Mouse (Mus musculus) layer of hippocampus, adult 11-12 months (tissue): ENCODE data around the gene Paqr3.

Experiments used
- DNase-seq: peaks from one replicate; pipeline ENCODE4 v3.0.0; 2022; ENCODE audit warnings: low spot score

The Paqr3 gene

DNA sequence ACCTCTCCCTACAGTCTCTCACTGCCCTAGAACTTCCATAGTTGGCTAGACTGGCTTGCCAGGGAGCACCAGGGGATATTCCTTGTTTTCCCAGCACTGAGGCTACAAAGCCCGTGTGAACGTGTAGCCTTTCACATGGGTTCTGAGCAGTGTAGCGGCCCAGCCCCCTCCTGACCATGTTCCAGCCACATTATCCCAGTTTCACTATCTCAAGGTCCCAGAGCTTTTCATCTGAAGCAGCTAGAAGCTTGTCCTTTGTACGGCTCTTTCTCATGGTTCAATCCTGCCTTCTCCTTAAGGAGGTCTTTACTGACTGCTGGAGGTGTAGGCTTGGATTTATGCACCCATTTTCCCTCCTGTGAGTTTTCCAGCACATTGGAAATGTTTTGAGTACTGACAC lies 26.9 kb downstream of the Paqr3 start:
- no peak for DNase-seq

DNA sequence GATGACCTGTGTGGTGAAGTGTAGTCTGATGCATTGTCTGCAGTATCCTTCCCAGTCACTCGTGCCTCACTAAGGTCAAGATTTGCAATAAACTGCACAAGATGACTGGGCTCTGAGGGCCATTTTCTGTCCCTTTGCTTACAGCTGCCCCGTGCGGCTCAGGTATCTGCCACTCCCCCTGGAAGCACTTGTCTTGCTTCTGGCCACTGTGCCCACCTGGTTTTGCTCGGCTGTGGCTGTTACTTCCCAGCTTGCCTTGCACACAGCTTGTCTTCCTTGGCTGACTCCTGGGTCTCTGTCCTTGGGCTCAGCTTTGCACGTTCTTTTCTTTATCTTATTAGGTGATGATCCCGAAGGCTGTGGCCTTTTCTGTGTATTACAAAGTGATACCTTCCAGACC lies 27.7 kb downstream of the Paqr3 start:
- no peak for DNase-seq

DNA sequence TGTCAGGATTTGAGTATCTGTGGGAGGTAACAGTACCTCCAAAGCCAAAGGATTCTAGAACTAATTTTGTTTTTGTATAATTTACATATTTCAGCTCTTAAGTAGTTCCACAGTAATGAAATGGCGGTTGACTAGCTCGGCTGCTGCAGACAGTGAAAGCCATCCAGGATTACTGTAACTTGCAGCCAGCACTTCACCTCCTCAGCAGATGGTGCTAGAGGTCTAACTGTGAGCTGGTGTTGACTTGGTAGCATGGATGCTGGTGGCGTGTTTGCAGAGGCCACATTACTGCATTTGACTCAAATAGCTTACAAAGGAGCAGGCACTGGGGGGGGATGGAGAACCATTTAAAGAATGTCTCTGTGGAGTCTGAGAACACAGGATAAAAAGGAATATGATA lies 29.9 kb downstream of the Paqr3 start:
- peak; percentile 49 for DNase-seq

DNA sequence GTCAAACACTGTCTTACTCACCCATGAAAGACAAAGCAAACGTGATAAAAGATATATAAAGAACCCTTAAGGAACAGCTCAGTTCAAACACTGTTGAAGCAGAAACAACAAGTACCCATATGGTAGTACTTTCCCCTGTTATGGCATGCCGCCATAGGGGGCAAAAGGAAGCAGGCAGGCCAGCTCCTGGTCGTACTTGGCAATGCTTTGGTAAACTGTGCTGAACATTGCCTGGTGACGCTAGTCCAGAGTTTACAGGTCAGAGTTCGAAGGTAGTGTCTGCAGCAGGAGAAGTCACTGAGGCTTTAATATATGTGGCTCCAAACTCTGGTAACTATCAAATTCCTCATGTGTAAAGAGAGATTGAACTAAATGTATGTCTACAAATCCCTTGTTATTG lies 32.8 kb downstream of the Paqr3 start:
- no peak for DNase-seq

DNA sequence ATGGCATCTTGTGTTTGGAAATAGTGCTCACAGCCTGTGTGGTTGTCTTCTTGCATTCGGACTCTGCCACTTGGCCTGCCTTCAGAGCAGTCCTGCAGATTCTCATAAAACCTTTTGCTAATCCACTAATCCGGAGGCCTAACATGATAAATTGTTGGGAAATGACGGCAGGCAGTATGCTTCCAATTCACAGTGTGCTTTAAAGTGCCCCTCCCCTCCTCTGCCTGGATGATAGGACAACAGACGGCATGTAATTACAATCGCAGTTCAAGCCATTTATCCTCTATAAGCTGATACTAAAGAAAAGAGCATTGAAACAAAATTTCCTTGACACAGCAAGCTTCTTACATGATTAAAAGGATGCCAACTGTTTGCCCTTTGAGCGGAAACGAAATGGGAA lies 33.7 kb downstream of the Paqr3 start:
- DNase-seq = no peak

DNA sequence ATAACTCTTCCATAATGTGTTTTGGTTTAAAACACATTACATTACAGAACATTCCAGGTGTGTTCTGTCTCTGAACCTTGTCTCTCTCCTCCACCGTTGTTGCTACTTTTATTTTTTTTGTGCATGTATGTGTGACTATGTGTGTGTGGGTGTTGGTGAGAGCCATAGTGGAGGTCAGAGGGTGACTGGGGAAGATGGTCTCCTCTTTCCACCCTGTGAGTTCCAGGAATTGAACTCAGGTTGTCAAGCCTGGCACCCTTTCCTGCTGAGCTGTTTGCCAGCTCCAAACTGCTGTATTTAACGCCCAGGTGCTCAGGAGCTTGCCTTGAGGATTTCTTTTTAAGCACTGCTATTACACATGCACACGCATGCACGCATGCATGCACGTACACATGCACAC lies 35.2 kb downstream of the Paqr3 start:
- DNase-seq = no peak

DNA sequence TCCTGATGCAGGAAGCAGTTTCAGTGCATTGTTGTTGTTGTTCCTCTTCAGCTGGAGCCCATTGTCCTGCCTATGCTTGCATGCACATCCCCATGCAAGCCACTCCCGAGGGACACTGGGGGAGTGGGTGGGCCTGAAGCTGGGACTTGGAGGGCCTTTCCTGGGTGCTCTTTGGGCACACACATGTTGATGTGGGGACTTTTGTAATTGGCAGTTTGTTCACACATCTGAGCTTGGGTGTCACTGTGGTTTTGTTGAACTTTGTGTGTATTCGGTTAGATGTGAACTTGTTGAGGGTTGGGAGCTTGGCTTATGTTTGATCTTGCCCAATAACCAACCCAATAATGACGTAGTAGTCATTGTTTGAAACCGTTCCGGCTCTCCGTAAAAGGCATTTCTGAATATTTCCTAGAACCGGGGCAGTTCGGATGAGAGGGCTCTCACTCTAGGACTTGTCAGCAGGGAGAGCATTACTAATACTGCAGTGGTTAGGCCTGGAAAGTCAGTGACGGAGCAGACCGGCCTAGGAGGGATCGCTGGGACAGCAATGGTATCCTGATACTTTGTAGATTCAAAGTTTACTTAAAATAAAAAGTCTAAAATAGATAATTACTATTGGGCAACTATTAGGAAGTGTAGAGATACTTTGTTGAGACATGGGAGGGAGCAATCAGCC lies 35.8 kb downstream of the Paqr3 start:
- no peak for DNase-seq

DNA sequence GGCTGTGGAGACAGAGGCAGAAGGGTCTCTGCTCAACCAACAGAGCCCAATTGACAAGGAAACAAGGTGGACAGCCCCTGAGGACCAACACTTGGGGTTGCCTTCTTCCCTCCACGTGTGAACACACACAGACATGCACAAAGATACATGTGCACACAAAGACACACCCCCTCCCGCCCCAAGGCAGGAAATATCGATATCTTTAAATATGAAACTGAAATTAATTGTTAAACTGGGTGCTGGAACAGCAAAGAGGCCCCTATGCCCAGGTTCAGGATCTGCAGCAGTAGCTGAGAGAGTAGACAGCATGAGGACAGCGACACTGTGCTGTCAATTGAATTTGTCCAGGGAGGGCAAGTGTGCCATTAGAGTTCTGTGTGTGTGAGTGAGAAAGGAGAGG lies 45.6 kb downstream of the Paqr3 start:
- DNase-seq = no peak

DNA sequence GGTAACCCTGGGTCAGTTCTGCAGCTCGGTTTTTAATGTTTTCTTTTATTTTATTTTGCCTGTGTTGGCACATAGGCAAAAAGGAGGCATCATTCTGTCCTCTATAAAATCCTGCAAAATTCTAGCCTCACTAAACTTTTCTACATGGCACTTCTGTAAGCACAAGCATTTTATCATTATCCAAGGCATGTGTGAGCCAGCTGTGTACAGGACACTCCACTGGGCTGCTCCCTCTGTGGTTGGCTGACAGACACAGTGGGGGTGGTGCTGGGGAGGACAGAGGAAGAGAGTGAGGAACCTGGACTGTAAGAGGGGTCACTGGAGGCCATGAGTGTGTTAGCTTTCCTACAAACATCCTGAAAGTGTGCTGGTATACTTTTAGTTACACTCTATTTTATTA lies 49.4 kb downstream of the Paqr3 start:
- DNase-seq = no peak

DNA sequence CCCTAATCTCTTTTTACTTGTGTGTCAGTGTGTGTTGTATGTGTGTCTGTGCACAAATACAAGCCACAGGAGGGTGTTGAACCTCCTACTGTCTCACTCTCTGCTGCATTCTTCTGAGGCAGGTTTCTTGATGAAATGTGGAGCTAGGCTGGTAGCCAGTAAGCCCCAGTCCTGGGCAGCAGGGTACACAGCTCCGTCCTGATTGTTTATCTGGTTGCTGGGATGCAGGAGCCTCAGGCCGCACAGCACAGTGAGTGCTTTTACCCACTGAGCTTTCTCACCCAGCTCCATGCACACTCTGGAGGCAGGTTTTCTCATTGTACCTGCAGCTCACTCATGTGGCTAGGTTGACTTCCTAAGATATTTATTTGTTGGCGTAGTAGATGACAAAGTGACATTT lies 50.5 kb downstream of the Paqr3 start:
- DNase-seq = no peak

DNA sequence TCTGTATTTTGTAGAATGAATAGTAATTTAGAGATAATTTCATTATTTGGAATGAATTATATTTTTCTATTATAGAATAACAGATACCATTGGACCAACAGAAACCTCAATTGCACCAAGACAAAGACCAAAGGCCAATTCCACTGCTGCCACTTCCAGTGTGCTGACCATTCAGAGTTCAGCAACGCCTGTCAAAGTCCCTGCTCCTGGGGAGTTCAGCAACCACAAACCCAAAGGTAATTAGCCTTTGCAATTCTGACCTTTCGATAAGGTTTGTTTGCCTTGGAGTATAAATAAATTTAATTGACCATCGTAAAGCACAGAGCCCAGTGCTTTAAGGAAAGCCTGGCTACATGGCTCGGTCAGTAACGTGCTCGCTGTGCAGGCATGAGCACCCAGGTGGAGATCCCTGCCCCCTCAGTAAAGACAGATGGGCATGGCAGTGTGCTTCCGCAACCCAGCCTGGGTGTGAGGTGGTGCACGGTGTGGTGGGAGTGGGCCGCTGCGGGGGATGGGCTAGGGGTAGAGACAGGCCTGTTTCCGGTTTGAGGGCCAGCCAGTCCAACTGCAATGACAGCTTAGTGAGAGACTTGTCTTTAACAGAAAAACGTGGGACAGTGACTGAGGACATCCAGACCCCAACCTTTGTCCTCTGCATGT lies 54.5 kb downstream of the Paqr3 start:
- no peak for DNase-seq

DNA sequence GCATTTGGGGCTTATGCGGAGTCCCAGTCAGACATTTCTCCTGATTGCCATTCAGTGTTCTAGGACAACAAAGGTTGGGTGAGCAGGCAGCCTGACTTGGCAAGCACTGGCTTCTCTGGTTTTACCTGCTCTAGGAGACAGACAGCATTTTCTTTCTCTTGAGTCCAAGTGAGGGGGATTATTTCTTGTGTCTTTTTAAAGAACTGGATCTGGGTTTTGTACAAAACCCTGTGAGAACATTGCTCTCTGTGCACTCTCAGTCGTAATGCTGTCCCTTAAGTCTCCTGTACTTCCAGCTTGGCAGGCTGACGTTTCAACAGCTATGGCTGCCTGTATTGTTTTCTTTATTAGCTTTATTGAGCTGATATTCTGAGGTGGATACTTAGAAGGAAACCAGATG lies 55.0 kb downstream of the Paqr3 start:
- no peak for DNase-seq

DNA sequence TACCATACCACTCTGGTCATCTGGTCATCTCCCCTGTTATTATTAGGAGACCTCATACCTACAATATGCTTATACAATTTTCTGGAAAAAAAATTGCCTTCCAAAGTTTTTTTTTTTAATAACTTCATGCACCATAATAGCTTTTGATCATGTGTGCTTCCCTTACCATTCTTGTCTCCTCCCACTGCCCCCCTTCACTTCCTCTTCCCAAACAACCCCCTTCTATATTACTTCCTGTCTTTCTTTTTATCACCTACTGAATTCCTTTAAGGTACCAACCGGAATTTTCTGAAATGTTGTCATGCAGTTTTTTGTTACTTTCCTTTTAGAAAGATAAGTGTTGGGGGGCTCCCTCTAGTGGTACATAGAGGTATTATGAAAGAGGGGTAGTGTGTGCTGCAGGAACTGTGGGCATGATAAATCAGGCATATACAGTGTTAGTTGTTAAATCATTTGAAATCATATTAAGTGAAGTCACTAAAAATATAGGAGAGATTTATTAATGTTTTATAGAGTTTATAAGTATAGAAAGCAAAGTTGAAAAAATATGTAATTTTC lies 55.8 kb downstream of the Paqr3 start:
- DNase-seq = peak; percentile 73

DNA sequence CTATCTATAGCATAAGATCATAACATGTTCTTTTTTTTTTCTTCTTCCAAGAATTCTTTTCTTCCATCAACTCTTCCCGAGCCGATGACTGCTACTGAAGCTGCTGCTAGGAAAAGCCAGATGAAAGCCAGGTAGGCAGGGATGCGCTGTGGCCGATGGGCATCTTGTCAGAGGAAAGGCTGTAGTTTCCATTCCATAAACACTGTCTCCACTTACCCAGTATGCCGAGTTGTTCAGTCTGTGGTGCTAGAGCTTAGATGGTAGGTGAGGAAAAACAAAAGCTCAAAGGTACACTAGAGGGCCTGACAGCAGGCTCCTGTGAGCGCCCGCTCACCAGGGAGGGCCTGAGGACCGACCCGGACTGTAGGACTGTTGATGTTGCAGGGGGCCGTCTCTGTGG lies 56.6 kb downstream of the Paqr3 start:
- DNase-seq = no peak

DNA sequence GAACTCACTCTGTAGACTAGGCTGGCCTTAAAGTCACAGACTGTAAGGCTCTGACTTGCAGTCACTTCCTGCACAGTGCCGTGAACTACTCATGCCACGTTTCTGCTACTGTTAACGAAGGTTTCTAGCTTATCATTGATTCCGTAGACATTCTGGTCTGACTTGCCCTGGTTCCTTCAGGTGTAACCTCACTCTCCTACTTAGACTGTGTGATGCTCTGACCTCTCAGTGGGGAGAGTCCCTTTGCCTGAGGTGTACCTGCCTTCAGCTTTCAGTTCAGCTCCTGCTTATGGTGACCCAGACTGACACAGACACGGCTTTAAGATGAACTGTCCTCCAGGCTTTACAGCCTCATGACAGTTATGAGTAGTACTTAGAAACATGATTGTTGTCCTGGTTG lies 57.2 kb downstream of the Paqr3 start:
- DNase-seq = no peak

DNA sequence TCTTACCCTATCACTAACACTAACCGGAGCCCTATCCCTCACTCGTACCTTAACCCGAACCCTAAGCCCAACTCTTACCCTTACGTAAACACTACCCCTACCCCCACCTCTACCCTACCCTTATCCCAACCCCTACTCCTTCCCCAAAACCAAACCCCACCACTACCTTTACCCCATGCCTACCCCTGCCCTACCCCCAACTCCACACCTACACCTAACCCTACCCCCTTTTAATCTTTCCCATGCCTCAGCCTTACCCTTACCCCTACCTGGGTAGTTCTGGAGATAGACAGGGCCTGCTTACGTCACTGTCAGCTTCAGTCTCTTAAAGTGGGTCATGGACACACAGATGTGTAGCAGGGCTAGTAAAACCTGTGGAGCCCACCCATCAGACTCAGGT lies 62.5 kb downstream of the Paqr3 start:
- no peak for DNase-seq

DNA sequence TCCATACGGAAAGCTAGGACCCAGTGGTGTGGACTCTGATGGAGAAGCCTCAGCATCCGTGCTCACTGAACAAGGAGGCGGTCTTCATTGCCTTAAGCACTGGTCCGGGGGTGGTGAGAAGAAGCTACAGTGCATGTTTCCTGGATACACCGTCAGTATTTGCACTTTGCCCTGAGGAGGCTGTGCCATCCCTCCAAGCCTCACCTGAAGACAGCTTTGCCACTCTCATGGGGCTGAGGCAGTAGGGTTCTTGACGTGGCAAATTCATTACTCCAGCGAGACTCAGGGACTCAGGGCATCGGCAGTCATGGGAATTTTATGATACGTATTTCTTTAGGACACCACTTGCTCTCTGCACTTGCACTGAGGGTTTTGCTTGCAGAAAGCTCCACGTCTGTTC lies 64.7 kb downstream of the Paqr3 start:
- DNase-seq = no peak

DNA sequence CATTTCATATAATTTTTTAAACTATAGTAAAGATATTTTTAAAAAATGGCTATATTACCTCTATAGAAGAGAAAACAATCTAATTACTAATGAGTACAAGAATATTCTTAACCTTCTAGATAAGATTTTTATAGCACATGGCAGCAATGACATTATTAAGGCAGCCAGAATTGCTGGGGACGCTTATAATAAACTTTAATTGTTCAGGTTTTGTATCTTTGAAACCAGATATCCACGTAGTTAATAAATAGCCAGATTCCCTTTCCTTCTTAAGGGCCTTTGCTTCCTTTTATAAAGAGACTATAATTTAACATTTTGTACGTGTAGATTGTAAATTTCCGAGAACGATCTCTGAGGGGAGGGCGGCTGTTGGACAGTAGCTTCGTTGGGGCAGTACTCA lies 66.1 kb downstream of the Paqr3 start:
- DNase-seq = no peak
